Mouse (Mus musculus) left cerebral cortex, adult 2 months (tissue): ENCODE data around the gene Pgf. TPM values are rescaled to one million over a fixed set of nuclear protein-coding genes. Genes with fewer than 3 reads are reported as not detected.
A peak's percentile ranks its signal among the peaks of the same experiment; 100 is the strongest.
"Not testable (repeated sequence)": the region's sequence is repeated elsewhere in the genome, so short reads cannot be mapped to it uniquely, and the experiment has no call there.

ENCODE experiments used
- DNase-seq, 2 experiments: peaks; one replicate each; pipeline ENCODE4 v3.0.0; 2021 to 2022; ENCODE audit warnings: low spot score in 2 of 2, mixed read lengths in 1 of 2; ENCODE audit errors: extremely low spot score in 1 of 2
- H3K27ac ChIP-seq: fragments of 200-600 bp; 2 replicates; pipeline ENCODE4 v1.8.1; 2022
- H3K4me3 ChIP-seq: fragments of 200-600 bp; 2 replicates; pipeline ENCODE4 v1.8.1; 2022
- CTCF ChIP-seq: fragments of 200-600 bp; IDR thresholded peaks from 2 replicates; pipeline ENCODE4 v1.8.1; 2022; ENCODE audit warnings: antibody characterized with exemption, mild to moderate bottlenecking, moderate library complexity
- intact Hi-C: fragments of 180-260 bp; cut with DNase I; formaldehyde crosslinking; loops from one replicate; pipeline ENCODE4 v1.15.1; 2025
- total RNA-seq, 2 experiments: library from RNA; stranded (reverse); gene quantifications; 2 replicates each; pipeline ENCODE4 v1.2.3; 2021

Pgf gene
- total RNA-seq, 2 experiments from 2014 or later = 2.6 TPM

DNA sequence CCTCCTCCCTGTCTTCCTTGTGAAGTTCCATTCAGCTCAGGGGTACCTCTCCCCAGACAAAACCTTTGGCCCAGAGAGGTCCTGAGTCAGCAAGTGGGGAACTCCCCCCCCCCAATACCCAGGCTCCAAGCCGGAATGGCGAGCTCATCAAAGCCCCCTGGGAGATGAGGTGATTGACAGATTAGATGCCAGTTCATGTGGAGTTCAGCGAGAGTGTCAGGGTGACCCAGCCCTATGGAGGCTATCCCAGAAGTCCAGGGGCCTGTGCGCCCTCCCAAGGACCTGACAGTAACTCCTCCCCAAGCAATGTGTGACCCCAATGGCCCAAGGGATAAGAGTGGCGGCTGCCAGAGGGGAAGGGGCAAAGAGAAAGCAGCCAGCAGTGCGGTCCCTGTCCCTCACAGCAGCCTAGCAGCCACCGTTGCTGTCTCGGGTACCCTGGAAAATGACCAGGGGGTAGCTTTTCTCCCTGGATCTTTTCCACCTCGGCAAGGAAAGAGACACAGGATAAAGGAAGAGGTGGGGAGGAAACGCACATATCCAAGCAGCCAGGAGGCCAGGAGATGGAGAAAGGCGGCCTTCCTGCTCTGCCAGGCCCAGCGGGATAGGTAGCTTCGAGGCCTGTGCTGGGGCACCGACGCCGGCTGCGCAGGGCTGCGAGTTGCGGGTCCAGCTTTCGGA, 27.1 kb downstream of the Pgf start:
- DNase-seq = no peak
- no peak for TF ChIP-seq CTCF
- intact Hi-C loops = loop anchor here (10.0 kb wide), 1 partner anchor 334 kb away; no protein-coding TSS in a partner anchor
- Histone ChIP-seq H3K27ac (peak overlapping the region; percentile 93), H3K4me3 (peak overlapping the region; percentile 84)

DNA sequence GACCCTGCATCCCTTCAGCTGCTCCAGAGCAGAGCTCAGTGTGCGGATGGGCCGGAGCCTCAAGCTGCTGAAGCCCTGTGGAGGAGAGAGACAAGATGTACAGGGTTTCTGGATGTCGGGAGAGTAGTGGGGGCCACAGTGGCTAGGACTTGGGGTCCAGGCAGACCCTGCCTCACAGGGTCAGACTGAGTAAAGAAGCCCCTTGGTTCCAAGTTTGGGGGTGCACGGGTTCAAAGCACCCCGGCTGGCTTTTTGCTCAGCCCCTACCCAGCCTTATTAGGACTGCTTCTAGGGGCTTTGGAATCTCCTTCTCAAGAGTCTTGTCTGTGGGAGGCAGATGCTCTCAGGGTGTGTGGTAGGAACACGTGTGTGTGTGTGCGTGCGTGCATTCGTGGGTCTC, 30.7 kb downstream of the Pgf start:
- DNase-seq = no peak
- TF ChIP-seq CTCF = no peak
- Histone ChIP-seq H3K27ac (no peak overlapping the region), H3K4me3 (no peak overlapping the region)
- intact Hi-C loops = no loop called here

DNA sequence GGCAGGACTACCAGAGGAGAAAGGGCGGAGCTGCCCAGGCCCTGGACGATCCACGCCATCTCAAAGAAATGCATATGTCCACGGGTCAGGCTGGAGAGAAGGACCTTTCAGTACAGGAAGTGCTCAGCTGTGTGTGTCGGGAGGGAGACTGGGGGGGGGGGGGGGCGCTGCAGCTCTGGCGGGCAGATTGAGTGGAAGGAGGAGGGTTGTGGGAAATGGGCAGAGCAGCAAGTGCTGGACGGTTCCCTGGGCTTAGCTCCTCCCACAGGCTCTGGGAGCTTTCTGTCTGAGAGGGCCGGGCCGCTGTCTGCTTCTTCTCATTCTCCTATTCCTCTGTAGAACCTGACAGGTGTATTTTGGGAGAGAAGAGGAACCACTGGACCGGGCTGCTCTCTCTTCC, 31.2 kb downstream of the Pgf start:
- no peak overlapping the region for H3K27ac ChIP-seq
- H3K4me3 ChIP-seq = no peak overlapping the region
- intact Hi-C loops = no loop called here
- TF ChIP-seq CTCF = no peak
- no peak for DNase-seq

DNA sequence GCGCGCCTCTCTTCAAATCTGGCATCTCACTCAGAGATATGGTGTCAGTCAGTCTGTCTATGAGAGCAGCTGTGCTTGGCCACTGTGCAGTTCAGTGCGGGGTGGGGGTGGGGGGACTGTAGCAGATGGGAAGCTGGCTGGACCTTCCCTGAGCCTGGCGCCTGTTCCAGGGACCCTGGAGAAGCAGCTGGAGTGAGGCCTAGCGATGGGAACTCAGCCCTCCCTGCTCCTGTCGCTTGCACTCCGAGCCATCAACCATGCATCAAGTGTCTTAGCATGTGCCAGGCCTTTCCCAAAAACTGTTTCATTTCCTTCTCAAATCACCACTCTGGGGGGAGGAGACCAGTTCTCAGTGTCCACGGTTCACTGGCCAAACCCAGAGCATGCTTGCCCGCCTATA, 32.0 kb downstream of the Pgf start:
- Histone ChIP-seq H3K4me3 (no peak overlapping the region), H3K27ac (no peak overlapping the region)
- TF ChIP-seq CTCF = no peak
- no peak for DNase-seq
- intact Hi-C loops = no loop called here

DNA sequence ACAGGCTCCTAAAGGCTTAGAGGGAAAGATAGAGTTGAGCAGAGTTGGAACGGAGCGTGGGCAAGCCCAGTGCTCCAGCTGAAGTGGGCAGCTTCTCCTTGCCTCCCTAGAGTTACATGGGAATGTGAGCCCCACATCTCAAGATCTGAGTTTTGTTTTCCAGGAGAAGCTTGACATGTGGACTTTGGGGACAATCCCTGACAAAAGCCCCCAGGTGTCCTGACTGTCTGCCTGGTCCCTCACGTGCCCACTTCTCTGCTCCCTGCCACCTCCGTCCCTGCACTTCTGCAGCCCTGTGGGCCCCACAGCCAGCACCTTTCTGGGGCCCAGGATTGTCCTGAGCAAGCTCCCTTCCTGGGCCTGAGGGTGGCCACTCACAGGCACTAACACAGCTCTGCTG, 32.8 kb downstream of the Pgf start:
- no peak for TF ChIP-seq CTCF
- intact Hi-C loops = no loop called here
- DNase-seq = no peak
- Histone ChIP-seq H3K27ac (no peak overlapping the region), H3K4me3 (no peak overlapping the region)

DNA sequence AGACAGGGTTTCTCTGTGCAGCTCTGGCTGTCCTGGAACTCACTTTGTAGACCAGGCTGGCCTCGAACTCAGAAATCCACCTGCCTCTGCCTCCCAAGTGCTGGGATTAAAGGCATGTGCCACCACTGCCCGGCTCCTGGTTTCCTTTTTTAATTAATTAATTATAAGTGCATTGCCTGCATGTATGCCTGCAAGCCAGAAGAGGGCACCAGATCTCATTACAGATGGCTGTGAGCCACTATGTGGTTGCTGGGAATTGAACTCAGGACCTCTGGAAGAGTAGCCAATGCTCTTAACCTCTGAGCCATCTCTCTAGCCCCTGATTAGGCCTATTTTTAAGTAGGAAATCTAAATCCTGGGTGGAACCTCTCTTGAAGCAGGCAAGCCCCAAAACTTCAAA, 33.3 kb downstream of the Pgf start:
- intact Hi-C loops, H3K4me3 ChIP-seq, H3K27ac ChIP-seq, DNase-seq: not testable (repeated sequence)
- peak; percentile 63 for TF ChIP-seq CTCF

DNA sequence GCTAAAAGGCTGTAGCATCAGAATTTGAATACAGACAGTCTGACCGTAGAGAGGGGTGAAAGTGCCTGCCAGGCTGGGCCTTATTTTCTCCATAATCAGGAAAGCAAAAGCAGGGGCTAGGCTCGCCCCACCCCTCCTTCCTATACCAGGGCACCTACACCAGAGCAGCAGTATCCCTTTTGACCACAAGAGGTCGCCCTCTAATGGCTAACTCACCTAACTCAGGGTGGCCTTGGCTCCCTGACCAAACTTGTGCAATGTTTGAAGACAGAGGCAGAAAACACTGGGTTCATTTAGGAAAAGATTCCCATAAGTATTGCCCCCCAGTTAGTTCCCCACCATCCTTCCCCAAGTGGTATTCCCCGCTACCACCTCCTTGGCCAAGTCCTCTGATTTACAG, 34.8 kb downstream of the Pgf start:
- Histone ChIP-seq H3K27ac (no peak overlapping the region), H3K4me3 (no peak overlapping the region)
- intact Hi-C loops = loop anchor here (1.0 kb wide), 1 partner anchor 162 kb away; no protein-coding TSS in a partner anchor
- peak; percentile 75 to 84 for DNase-seq
- TF ChIP-seq CTCF = peak; percentile 97

DNA sequence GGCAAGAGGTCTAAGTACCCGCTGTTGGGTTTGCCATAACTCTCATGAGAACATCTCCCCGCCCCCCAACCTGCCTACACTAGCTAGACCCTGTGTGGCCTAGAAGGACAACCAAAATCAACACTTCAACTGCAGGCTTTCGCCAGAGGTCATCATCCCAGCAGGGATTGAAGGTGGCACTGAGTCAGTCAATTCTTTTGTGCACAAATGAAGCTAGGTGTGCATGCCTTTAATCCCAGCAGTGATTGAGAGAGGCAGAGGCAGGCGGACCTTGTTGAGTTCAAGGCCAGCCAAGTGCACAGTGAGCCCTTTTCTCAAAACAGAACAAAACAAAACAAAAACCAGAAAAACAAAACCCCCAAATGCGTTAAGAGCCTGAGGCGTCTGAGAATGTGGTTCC, 36.5 kb downstream of the Pgf start:
- Histone ChIP-seq H3K27ac (no peak overlapping the region), H3K4me3 (no peak overlapping the region)
- TF ChIP-seq CTCF = no peak
- intact Hi-C loops = no loop called here
- DNase-seq = no peak

DNA sequence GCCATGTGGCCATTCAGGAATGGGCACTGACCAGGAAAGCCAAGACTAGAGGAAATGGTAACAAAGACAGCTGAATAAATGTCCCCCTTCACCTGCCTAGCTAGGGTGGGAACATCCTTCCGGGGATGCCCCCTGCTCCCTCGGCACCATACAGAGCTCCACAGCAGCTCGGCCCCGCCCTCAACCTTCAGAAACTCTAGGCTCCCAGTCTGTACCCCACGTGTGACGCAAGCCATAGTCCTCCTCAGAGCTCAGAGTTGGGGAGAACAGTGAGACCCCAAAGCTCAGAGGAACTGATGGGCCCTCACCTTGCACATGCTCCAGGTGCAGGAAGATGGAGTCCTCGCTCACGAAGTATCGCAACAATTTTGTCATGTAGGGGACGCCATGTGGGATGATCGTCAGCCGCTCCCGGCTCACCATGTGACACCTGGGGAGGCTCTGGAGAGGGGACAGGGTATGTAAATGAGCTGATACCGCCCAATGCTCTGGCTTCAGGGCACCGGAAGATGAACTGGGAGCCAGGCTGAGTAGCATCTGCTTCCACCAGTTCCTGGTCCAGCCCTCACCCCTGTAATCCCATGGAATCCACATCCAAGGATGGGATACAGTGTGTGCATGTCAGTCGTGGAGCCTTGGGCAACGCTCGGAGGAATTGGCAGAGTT, 37.4 kb downstream of the Pgf start:
- no peak for DNase-seq
- intact Hi-C loops = no loop called here

DNA sequence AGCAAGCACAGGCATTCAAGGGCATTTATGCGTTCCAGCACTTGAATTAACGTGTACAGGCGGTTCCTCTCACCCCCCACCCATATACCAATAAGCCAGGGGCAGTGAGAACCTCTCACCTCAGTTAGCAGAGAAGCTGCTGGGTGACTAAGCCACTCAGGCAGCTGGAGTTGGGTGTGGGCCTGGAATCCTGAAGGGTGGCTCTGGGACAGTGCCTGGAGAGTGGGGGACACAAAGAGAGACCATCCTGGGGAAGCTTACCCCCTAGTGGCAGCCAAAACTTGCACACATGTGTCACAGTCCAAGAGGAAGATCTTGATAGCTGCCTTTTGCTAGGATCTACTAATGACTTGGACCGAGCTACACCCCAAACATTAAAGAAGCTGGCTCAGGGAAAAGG, 41.0 kb downstream of the Pgf start:
- no peak overlapping the region for H3K27ac ChIP-seq
- peak; percentile 7; the same call in 1 of the 2 replicates for TF ChIP-seq CTCF
- intact Hi-C loops = no loop called here
- H3K4me3 ChIP-seq = no peak overlapping the region
- DNase-seq = no peak

More for the DNA sequence above, 37.4 kb downstream of the Pgf start:
- H3K27ac ChIP-seq = no peak overlapping the region
- H3K4me3 ChIP-seq = no peak overlapping the region
- TF ChIP-seq CTCF = no peak

DNA sequence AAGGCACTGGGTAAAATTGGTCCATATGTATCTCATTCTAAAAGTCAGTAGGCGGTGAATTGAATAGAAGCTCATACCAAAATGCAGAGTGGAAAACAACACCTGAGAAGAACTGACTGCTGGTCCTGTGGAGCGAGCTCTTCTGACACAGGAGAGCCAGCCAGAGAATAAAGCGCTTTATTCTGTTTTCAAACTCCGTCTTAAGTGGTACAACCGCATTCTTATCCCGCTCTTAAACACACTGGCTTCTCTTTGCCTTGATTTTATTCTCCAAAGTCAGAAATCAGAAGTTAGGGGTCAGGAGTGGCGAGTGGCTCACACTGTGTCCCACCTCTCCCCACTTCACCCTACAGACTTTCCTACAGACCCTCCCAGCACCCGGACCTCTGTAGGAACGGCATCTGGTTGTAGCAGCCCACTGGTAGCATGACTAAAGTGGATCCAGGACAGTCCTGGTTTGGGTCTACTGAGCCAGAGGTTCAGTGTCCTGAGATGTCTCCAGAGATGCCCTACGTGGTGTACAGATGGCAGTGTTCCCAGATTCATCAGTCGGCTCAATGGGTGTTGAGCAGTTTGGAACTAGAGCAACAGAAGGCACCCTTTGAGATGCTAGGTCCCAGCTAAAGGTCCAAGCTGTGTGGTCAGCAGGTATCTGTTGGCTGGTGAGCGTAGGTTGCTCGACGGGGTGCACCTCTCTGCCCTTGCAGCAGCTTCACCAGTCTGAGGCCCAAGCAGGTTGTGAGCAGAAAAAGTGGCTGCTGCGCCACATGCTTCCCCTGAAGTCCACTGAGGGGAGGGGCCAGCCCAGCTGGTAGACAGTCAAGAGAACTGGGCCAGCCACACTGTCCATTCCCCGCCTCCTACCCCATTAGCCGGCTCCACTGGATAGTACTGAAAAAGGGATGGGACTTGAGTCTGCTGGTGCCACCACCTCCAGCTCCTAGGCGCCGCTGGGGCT, 41.8 kb downstream of the Pgf start:
- no peak overlapping the region for H3K27ac ChIP-seq

More for the DNA sequence above, 41.8 kb downstream of the Pgf start:
- H3K4me3 ChIP-seq = no peak overlapping the region
- TF ChIP-seq CTCF = no peak
- no peak for DNase-seq
- intact Hi-C loops = no loop called here
